Mouse (Mus musculus) bone marrow, adult 2 months (tissue): ENCODE measurements around the gene Ear6. TPM values are rescaled to one million over a fixed set of nuclear protein-coding genes. Genes with fewer than 3 reads are reported as not detected.
A peak's percentile ranks its signal among the peaks of the same experiment; 100 is the strongest.
"Not testable (repeated sequence)": the region's sequence is repeated elsewhere in the genome, so short reads cannot be mapped to it uniquely, and the experiment has no call there.

ENCODE experiments used
- H3K27ac ChIP-seq: fragments of 200-500 bp; 2 replicates; pipeline ENCODE4 v1.5.1; 2012; ENCODE audit warnings: low read depth, mild to moderate bottlenecking, control low read depth, inconsistent platforms, low read length; ENCODE audit not compliant: control insufficient read depth, poor library complexity, insufficient read depth
- H3K4me1 ChIP-seq: fragments of 200-500 bp; 2 replicates; pipeline ENCODE4 v1.6.1; 2011; ENCODE audit warnings: low read length; ENCODE audit not compliant: control insufficient read depth, insufficient read depth
- H3K4me3 ChIP-seq: fragments of 200-500 bp; replicated peaks from 2 replicates; pipeline ENCODE3; 2011; ENCODE audit warnings: mild to moderate bottlenecking, low read depth, low read length, control low read depth; ENCODE audit not compliant: control insufficient read depth
- CTCF ChIP-seq: fragments of 200-500 bp; IDR thresholded peaks from 2 replicates; pipeline ENCODE4 v1.5.1; 2011; ENCODE audit warnings: low read length, control low read depth; ENCODE audit not compliant: control insufficient read depth, insufficient read depth
- POLR2A ChIP-seq: fragments of 200-500 bp; IDR thresholded peaks from 2 replicates; pipeline ENCODE4 v1.6.1; 2011; ENCODE audit warnings: low read depth, mild to moderate bottlenecking, control low read depth, low read length, borderline replicate concordance; ENCODE audit not compliant: control insufficient read depth
- WGBS: fragments of 180-500 bp; shearing (Covaris S2); methylation state at CpG from one replicate; pipeline ENCODE4 v1.1.7; 2018; 5-methylcytosine and 5-hydroxymethylcytosine counted together
- polyA plus RNA-seq: library from polyadenylated mRNA; stranded (reverse); fragments of >200 nt; gene quantifications from 2 replicates; pipeline ENCODE4 v1.2.4, GENCODE M21; 2011; ENCODE audit warnings: low replicate concordance; ENCODE audit not compliant: missing spikeins, insufficient read depth, insufficient read length

Gene Ear6
- 10.0 TPM in 1 of 2 replicates, not detected in the other for polyA plus RNA-seq

- no peak within 1 kb of the TSS; the same call in 1 of the 2 replicates for H3K27ac ChIP-seq
- TF ChIP-seq POLR2A (no peak), CTCF (no peak)
- H3K4me3 ChIP-seq: peak within 1 kb of the TSS; percentile 11
- no peaks in the 10 kb centered on the region for H3K4me1 ChIP-seq
Observed at GRCm38 (mm10) chr14:51853399-51853798, at the start of gene Ear6. Gene Ear6, plus strand, starts transcription at chr14:51853699.

- WGBS: 0% methylated on average over 1 of the region's 1 CpGs
- H3K4me1 ChIP-seq: no peaks in the 10 kb centered on the region
Observed at GRCm38 (mm10) chr14:51826625-51827024, 26.9 kb upstream of the Ear6 start.

GRCm38 (mm10) chr14:51827842-51828241, 25.7 kb upstream of the Ear6 start:
- H3K4me3 ChIP-seq, H3K27ac ChIP-seq, H3K4me1 ChIP-seq: not testable (repeated sequence)
- WGBS: 14% methylated on average over 5 of the region's 5 CpGs
- 0 out of 2 replicates have a peak, but pooled peaks have one; percentile 29 for TF ChIP-seq CTCF

More at GRCm38 (mm10) chr14:51826625-51827024, 26.9 kb upstream of the Ear6 start:
- Histone ChIP-seq H3K4me3 (no peak overlapping the region), H3K27ac (no peak overlapping the region)
- TF ChIP-seq POLR2A (no peak), CTCF (no peak)

- TF ChIP-seq CTCF (no peak), POLR2A (no peak)
- H3K27ac ChIP-seq: no peak overlapping the region
- WGBS: 68% methylated on average over 6 of the region's 6 CpGs
- H3K4me1 ChIP-seq: no peaks in the 10 kb centered on the region
- no peak overlapping the region for H3K4me3 ChIP-seq
Observed at GRCm38 (mm10) chr14:51829188-51829587, 24.3 kb upstream of the Ear6 start.

- WGBS: 14% methylated on average over 2 of the region's 2 CpGs
- H3K4me1 ChIP-seq, H3K27ac ChIP-seq, H3K4me3 ChIP-seq: not testable (repeated sequence)
- TF ChIP-seq CTCF: 0 out of 2 replicates have a peak, but pooled peaks have one; percentile 11
Observed at GRCm38 (mm10) chr14:51838480-51838879, 15.0 kb upstream of the Ear6 start.

GRCm38 (mm10) chr14:51842250-51842649, 11.2 kb upstream of the Ear6 start:
- TF ChIP-seq CTCF (no peak), POLR2A (no peak)
- Histone ChIP-seq H3K4me3 (no peak overlapping the region), H3K27ac (no peak overlapping the region), H3K4me1 (no peaks in the 10 kb centered on the region)
- WGBS: 62% methylated on average over 1 of the region's 1 CpGs

- no peak overlapping the region for H3K4me3 ChIP-seq
- H3K4me1 ChIP-seq: no peaks in the 10 kb centered on the region
- H3K27ac ChIP-seq: no peak overlapping the region
- TF ChIP-seq CTCF (no peak), POLR2A (no peak)
- 59% methylated on average over 2 of the region's 2 CpGs for WGBS
Observed at GRCm38 (mm10) chr14:51842781-51843180, 10.7 kb upstream of the Ear6 start.

GRCm38 (mm10) chr14:51843882-51844281, 9.6 kb upstream of the Ear6 start:
- TF ChIP-seq CTCF (no peak), POLR2A (no peak)
- Histone ChIP-seq H3K27ac (no peak overlapping the region), H3K4me1 (no peaks in the 10 kb centered on the region), H3K4me3 (no peak overlapping the region)

GRCm38 (mm10) chr14:51846566-51846965, 6.9 kb upstream of the Ear6 start:
- H3K4me1 ChIP-seq: no peaks in the 10 kb centered on the region

More at GRCm38 (mm10) chr14:51846566-51846965, 6.9 kb upstream of the Ear6 start:
- H3K4me3 ChIP-seq: no peak overlapping the region
- TF ChIP-seq CTCF: no peak
- no peak for TF ChIP-seq POLR2A
- WGBS: 75% methylated on average over 3 of the region's 3 CpGs
- no peak overlapping the region for H3K27ac ChIP-seq
